Mouse (Mus musculus) liver, adult 2 months (tissue): ENCODE results near the gene Med17. TPM values are rescaled to one million over a fixed set of nuclear protein-coding genes. Genes with fewer than 3 reads are reported as not detected.

Experiments
- DNase-seq: peaks from one replicate; pipeline ENCODE4 v3.0.0-alpha.2; 2011; ENCODE audit warnings: low read depth, low spot score; ENCODE audit errors: extremely low read depth
- H3K27ac ChIP-seq: fragments of 200-500 bp; replicated peaks from 2 replicates; pipeline ENCODE4 v1.5.1; 2012; ENCODE audit warnings: low read depth, mild to moderate bottlenecking, control low read depth, inconsistent platforms, low read length; ENCODE audit not compliant: insufficient read depth
- H3K27me3 ChIP-seq: fragments of 200-500 bp; 2 replicates; pipeline ENCODE4 v1.6.1; 2012; ENCODE audit warnings: mild to moderate bottlenecking, moderate library complexity, low read length, inconsistent platforms; ENCODE audit not compliant: control insufficient read depth, insufficient read depth
- H3K36me3 ChIP-seq: fragments of 200-500 bp; 2 replicates; pipeline ENCODE4 v1.6.1; 2012; ENCODE audit warnings: low read length, inconsistent platforms; ENCODE audit not compliant: control insufficient read depth, insufficient read depth
- H3K4me1 ChIP-seq: fragments of 200-500 bp; 2 replicates; pipeline ENCODE4 v1.6.1; 2011; ENCODE audit warnings: low read length; ENCODE audit not compliant: control insufficient read depth, insufficient read depth
- H3K4me3 ChIP-seq: fragments of 200-500 bp; 2 replicates; pipeline ENCODE4 v1.5.1; 2011; ENCODE audit warnings: low read depth, mild to moderate bottlenecking, control low read depth, low read length, moderate library complexity; ENCODE audit not compliant: insufficient read depth
- H3K79me2 ChIP-seq: fragments of 200-500 bp; 2 replicates; pipeline ENCODE4 v1.6.1; 2012; ENCODE audit warnings: inconsistent platforms, mild to moderate bottlenecking, low read length, moderate library complexity; ENCODE audit not compliant: control insufficient read depth, insufficient read depth
- H3K9ac ChIP-seq: fragments of 200-500 bp; 2 replicates; pipeline ENCODE4 v1.6.1; 2012; ENCODE audit warnings: low read depth, mild to moderate bottlenecking, control low read depth, inconsistent platforms, low read length
- CTCF ChIP-seq: fragments of 200-500 bp; IDR thresholded peaks from 2 replicates; pipeline ENCODE4 v1.5.1; 2011; ENCODE audit warnings: low read depth, low read length, control low read depth
- POLR2A ChIP-seq: fragments of 200-500 bp; IDR thresholded peaks from 2 replicates; pipeline ENCODE4 v1.6.1; 2011; ENCODE audit warnings: low read length, control low read depth; ENCODE audit not compliant: insufficient read depth; ENCODE audit errors: extremely low read depth
- WGBS: fragments of 180-500 bp; shearing (Covaris S2); methylation state at CpG from one replicate; pipeline ENCODE4 v1.1.7; 2018; 5-methylcytosine and 5-hydroxymethylcytosine counted together
- polyA plus RNA-seq: library from polyadenylated mRNA; depleted of rRNA; stranded (reverse); fragments of >200 nt; gene quantifications from 2 replicates; pipeline ENCODE4 v1.2.3, GENCODE M21; 2012
- total RNA-seq: library from RNA; depleted of rRNA; stranded (reverse); fragments of >200 nt; gene quantifications from 2 replicates; pipeline ENCODE4 v1.2.3, GENCODE M21; 2014

Gene Med17
- total and polyA plus RNA-seq, 2 experiments: 8.5 to 12.6 TPM

GRCm38 (mm10) chr9:15263487-15263886 is 16.2 kb downstream of the Med17 start:
- no peak overlapping the region for H3K27ac ChIP-seq
- H3K27me3 ChIP-seq: no peaks in the 10 kb centered on the region
- H3K36me3 ChIP-seq: peaks cover 54% of the 10 kb centered on the region
- no peaks in the 10 kb centered on the region for H3K4me1 ChIP-seq
- no peak overlapping the region for H3K4me3 ChIP-seq
- WGBS: 95% methylated on average over 10 of the region's 10 CpGs
- no peak for DNase-seq
- TF ChIP-seq CTCF: no peak
- TF ChIP-seq POLR2A: no peak
- no peak overlapping the region for H3K9ac ChIP-seq
- H3K79me2 ChIP-seq: no peaks in the 10 kb centered on the region

DNA sequence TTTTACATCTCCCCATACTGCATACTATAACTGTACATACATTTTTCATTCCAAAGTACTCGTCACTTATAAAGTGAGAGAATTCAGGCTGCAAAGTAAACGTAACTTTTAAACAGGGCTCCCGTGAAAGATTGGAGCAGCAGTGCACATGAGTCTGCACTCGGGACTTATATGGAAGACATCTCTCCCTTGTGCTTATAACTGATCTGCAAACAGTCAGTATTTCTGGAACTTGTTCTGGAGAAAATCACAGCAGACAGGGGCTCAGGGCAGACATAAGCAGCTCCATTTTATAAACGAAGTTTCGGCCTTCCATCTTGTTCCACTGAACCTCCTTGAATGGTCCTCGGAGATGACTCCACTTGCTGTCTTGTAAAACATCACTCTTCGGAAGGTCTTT is 17.8 kb downstream of the Med17 start:
- 91% methylated on average over 8 of the region's 8 CpGs for WGBS

DNA sequence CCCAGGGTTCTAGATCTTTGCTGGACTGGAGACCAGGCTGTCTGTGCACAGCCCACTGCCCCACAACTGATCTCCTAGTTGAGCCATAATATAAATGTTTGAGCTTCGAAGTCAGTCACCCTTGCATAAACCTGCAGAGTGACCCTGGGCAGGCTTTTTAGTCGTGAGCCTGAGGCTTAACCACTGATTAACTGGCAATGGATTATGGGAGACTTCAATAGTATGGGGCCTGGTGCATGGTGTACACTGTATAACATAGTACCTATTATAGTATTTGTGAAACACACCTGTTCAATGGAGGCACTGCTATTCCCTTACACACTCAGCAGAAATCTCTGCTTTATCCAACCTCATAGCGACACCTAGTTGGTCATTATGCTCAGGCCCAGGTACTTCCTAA is 23.5 kb downstream of the Med17 start:
- H3K9ac ChIP-seq: no peak overlapping the region
- no peaks in the 10 kb centered on the region for H3K27me3 ChIP-seq
- no peak for TF ChIP-seq CTCF
- no peak for TF ChIP-seq POLR2A
- H3K4me1 ChIP-seq: no peaks in the 10 kb centered on the region
- H3K27ac ChIP-seq: no peak overlapping the region
- WGBS: 65% methylated on average over 3 of the region's 3 CpGs
- no peak for DNase-seq
- peaks cover 3% of the 10 kb centered on the region; the same call in 1 of the 2 replicates for H3K36me3 ChIP-seq
- H3K79me2 ChIP-seq: no peaks in the 10 kb centered on the region
- H3K4me3 ChIP-seq: no peak overlapping the region

More for the DNA sequence above, 17.8 kb downstream of the Med17 start:
- peaks cover 41% of the 10 kb centered on the region for H3K36me3 ChIP-seq
- no peaks in the 10 kb centered on the region for H3K27me3 ChIP-seq
- H3K9ac ChIP-seq: no peak overlapping the region
- H3K27ac ChIP-seq: no peak overlapping the region
- H3K4me1 ChIP-seq: no peaks in the 10 kb centered on the region
- TF ChIP-seq POLR2A: no peak
- no peak for TF ChIP-seq CTCF
- no peak overlapping the region for H3K4me3 ChIP-seq
- no peak for DNase-seq
- no peaks in the 10 kb centered on the region for H3K79me2 ChIP-seq

- H3K27ac ChIP-seq: no peak overlapping the region
- no peaks in the 10 kb centered on the region for H3K36me3 ChIP-seq
- H3K9ac ChIP-seq: no peak overlapping the region
- H3K4me3 ChIP-seq: no peak overlapping the region
- H3K79me2 ChIP-seq: no peaks in the 10 kb centered on the region
- no peak for DNase-seq
- no peaks in the 10 kb centered on the region for H3K4me1 ChIP-seq
- no peak for TF ChIP-seq CTCF
- TF ChIP-seq POLR2A: no peak
- WGBS: 77% methylated on average over 7 of the region's 7 CpGs
- H3K27me3 ChIP-seq: no peaks in the 10 kb centered on the region
Observed at GRCm38 (mm10) chr9:15254501-15254900, 25.2 kb downstream of the Med17 start.

DNA sequence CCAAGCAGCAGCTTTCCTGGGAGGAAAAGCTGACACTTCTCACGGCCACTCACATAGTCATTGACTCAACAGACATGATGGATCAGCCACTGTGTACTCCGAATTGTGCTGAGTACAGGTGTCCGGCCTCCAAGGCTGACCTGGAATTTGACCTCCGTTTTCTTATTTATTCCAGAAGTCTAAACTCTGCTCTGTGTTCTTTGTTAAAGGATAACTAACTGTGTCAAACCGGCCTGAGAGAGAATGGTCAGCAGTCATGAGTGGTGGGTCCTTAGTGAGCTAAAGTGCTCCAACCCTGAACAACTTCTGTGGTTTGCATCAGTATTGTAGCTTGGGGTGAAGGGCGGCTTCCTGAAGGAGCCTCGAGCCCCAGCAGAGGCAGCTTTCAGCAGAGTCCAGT is 27.5 kb downstream of the Med17 start:
- Histone ChIP-seq H3K9ac (no peak overlapping the region), H3K27me3 (no peaks in the 10 kb centered on the region), H3K27ac (no peak overlapping the region), H3K36me3 (no peaks in the 10 kb centered on the region), H3K79me2 (no peaks in the 10 kb centered on the region), H3K4me1 (no peaks in the 10 kb centered on the region), H3K4me3 (no peak overlapping the region)
- TF ChIP-seq CTCF (no peak), POLR2A (no peak)
- 76% methylated on average over 7 of the region's 7 CpGs for WGBS
- DNase-seq: no peak

- no peaks in the 10 kb centered on the region for H3K4me1 ChIP-seq
- no peak overlapping the region for H3K4me3 ChIP-seq
- TF ChIP-seq CTCF (no peak), POLR2A (no peak)
- H3K9ac ChIP-seq: no peak overlapping the region
- no peak overlapping the region for H3K27ac ChIP-seq
- DNase-seq: no peak
- H3K79me2 ChIP-seq: no peaks in the 10 kb centered on the region
- WGBS: 79% methylated on average over 7 of the region's 7 CpGs
- H3K36me3 ChIP-seq: no peaks in the 10 kb centered on the region
- H3K27me3 ChIP-seq: no peaks in the 10 kb centered on the region
Observed at GRCm38 (mm10) chr9:15250376-15250775, 29.4 kb downstream of the Med17 start.
